Mouse (Mus musculus) fibroblast of lung, adult 2 months (primary cell): ENCODE results near the gene Atr.

ENCODE experiments used
- DNase-seq: peaks from one replicate; pipeline ENCODE4 v3.0.0-alpha.2; 2011; ENCODE audit warnings: low read depth

The Atr gene

GRCm38 (mm10) chr9:95857414-95858026 lies at the start of gene Atr:
TSS of gene Atr (plus strand) at chr9:95857597.
- peak; percentile 76 for DNase-seq

DNA sequence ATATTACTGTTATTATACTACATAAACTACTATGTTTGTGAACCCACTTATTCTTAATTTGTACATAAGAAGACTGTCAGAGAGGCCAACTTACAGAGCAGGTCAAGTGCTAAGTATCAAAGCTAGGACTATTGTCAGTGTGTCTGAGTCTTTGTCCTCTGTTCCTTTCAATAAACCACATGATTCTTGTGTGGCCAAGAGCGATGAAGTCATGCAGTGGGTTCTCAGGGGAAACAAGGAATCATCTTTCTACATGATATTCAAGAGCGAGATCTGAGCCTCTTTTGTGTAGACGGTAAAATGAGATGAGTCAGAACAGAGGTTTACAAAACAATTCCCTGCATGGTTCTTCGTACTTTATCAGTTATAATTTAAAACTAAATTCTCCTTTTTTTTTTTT lies 47.8 kb upstream of the Atr start:
- DNase-seq: no peak

DNA sequence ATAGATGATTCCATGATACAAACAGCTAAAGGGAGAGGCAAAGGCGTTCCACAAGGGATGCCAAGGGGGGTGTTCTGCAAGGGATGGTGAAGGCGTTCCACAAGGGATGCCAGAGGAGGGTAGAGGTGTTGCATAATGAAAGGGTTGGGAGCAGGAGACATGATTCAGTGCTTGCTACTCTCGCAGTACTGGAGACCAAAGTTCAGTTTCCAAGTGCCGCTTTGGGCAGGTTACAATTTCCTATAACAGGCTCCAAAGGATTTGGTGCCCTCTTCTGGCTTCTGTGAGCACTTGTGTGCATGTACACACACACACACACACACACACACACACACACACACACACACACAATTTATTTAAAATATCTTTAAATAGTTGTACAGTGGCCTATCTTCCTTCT lies 45.6 kb upstream of the Atr start:
- no peak for DNase-seq

GRCm38 (mm10) chr9:95813721-95814531 lies 43.5 kb upstream of the Atr start:
- no peak for DNase-seq

DNA sequence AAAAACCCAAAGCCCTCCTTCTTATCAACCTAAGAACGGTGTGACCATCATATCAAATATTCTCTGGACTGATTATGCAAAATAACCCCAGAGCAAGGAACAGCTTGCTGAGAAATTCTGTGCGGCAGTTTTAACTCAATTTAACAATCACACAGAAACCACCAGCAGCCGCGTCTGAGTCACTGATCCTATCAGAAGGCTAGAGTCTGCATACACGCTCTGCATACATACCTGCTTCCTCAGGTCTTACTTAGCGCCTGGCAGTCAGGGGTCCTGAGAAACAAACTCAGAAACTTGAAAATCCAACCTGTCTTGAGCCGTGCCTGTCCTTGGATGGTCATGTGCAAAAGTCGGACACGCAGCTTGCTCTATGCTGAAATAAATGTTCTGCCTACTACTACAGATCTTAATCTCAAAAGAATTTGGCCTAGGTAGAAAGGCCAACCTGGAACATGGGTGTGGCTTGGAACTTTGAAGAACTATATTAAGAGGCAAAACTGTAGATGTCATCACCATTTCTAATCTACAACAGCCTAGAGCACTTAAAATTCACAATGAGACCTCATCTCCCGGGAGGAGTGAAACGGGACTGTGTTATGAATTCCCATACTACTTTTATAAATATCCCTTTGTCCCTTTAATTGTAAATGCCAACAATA lies 42.3 kb upstream of the Atr start:
- DNase-seq: no peak

DNA sequence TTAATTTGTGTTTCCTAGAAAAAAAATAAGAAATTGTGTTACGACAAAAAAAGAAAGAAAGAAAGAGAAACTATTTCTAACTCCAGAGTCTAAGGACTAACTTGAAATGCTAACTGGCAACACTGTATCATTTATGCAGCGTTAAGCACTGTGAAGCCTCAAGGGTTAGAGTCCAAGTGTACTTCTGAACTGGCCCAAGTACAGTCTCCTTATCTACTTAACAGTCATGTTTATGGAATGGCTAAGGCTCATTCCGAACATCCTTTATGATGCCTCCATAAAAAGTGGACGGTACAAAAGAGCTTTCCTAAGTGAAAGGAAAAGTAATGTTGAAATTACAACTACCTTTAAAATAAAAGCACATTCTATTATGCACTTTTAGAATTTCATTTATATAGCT lies 41.7 kb upstream of the Atr start:
- DNase-seq: no peak

- DNase-seq: no peak
These were observed 34.9 kb upstream of the Atr start for GRCm38 (mm10) chr9:95822531-95822930.

DNA sequence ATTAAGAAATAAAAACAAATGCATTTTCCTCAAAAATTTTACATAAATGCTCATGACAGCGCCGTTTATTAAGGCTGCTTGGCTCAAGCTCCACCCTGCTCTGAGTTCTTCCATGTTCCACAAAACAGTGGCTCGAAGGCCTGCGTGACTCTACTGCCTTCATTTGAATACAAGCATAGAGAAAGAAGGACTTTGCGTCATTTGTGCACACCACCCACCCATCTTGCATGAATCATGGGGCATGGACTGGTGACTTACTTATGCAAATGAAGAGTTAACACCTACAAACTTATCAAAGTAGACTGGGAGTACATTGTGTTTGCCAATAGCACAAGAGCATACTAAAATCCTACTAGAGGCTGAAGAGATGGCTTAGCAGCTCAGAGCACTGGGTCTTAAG lies 29.8 kb upstream of the Atr start:
- DNase-seq: no peak

- no peak for DNase-seq
These were observed 24.6 kb upstream of the Atr start for GRCm38 (mm10) chr9:95832758-95833157.

DNA sequence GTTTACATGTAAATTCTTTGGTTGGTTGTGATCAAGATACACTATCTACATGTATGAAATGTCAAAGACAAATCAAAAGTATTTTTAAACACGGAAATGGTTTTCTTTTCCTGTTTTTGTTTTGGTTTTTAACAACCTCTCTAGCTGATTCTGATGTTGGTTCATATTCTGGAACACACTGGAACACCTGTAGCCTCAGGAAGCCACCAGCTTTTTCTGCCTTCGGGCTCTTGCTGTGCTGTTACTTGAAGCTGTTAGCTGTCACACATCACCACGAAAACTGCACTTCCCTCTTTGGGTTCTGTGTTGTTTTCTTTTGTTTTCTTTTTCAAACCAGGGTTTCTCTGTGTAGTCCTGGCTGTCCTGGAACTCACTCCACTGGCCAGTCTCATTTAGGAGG lies 22.6 kb upstream of the Atr start:
- DNase-seq: no peak

DNA sequence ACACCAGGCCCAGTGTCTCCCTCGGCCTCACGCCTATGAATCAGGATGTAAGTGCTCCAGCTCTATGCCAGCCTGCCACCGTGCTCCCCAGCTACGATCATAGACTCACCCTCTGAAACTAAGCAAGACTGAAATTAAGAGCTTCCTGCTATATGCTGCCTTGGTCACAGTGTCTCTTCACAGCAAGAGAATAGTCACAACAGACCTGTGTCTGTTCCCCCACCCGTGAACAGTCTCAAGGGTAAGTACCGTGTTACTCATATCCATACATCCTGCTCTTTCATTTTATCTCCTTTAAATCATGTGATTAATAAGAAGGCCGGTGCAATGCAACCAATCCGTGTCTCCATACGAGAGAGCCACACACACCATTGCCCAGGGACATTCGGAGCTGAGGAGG lies 21.7 kb upstream of the Atr start:
- DNase-seq: no peak

DNA sequence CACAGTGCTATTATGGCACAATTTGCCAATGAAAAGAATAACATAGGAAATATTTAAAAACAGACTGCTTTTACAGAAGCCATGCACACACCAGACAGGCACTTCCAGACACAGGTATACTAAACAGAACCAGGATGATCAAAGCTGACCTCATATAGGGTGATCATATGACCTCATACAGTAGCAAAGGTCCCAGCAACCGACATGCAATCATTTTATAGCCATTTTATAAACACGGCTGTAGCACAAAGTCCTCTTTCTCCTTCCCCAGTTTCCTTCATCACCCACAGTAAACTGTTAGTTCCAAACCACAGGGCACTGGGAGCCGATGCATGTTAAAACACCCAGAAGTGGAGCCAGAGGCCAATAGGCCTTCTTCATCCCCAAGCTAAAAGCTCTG lies 18.0 kb upstream of the Atr start:
- DNase-seq: no peak

DNA sequence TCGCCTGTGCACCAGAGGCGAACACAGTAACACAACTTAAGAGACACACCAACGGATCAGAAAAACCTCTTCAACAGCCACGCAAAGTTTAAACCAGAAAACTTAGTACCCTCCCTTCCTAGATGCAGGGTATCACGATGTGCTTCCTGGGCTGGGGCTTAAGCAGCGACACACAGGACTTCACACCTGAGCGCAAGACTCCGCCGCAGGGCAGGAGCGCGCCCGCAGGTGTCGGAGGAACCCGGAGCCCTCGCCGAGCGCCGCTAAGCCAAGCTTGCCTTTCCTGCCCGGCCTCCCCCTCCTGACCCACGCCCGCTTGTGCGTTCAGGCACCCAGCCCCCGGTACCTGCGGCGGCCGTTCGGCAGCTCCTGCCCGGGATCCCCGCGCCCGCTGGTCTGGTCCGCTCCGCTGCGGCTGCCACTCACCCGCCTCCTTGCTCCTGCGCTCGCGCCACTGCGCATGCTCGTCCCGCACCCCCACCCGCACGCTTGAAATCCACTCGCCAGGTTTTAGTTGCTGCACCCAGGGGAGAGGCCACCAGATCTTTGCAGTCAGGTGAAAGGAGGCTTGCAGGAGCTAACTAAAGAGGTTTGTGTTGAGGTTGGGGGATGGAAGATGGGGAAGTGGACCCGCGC lies 12.5 kb upstream of the Atr start, which contains the start of gene Pls1:
TSS of gene Pls1 (minus strand) at position 487 of the 636 bp plus-strand sequence.
- DNase-seq: no peak

GRCm38 (mm10) chr9:95845711-95846110 lies 11.7 kb upstream of the Atr start:
- DNase-seq: no peak

GRCm38 (mm10) chr9:95851671-95852070 lies 5.7 kb upstream of the Atr start:
- DNase-seq: no peak

- peak; percentile 32 for DNase-seq
These were observed 4.5 kb upstream of the Atr start for GRCm38 (mm10) chr9:95852896-95853295.

DNA sequence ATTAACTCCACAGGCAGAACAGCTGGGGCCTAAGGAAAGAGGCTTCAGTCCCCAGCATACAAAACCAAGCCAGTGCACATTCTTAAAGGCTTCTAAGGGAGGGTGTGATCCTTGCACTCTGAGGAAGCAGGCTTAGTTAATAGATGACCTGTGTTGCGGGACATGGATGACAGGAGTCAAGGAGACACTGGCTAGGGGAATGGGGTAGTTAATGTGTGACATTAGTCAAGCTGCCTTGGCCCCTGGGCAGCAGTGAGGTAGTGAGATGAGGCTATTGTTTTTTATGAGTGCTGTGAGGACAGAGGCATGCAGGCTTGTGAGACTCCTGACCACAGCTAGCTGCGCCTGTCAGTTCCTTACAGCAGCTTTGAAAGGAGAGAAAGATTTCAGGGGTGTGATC lies 2.5 kb upstream of the Atr start:
- DNase-seq: no peak

DNA sequence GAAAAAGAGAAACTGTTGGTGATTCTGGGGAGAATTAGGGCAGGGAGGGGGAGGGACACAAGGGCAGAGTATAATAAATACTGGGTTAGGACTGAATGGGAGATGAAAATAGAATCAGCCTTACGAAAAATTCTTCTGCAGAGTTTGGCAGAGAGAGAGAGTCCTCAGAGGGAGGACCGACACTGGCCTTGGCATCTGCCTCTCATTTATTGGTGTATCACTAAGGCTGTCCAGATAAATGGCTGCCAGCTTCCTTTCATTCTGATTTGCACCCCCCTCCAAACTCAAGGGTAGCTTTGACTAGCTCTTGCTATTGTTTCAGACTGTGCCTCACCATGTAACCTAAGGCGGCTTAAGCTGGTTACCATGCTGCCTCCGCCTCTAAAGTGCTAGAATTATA lies 1.4 kb upstream of the Atr start:
- DNase-seq: no peak

DNA sequence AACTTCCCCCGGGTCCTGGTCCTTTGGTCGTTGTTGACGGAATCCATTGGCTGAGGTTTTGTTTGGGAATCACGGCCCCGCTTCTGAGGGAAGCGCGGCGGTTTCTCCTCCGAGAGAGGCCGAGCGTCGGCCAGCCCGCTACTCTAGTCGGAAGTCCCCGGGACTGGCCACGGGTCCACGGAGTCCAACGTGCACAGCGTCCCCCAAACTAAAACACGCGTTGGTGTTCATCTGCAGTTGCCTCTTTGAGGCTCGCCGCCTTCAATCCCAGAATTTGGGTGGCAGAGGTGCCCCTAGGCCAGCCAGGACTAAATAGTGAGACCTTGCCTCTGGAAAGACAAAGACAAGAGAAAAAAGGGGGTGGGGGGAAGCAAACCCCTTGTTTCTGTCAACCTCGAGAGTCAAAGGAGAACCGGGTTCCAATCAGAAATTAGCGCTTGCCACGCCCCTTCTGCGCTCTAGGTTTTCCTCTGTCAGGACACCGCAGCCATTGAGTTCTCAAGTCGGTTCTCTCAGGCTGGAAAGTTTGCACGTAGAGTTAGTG lies 702 bp downstream of the Atr start:
- no peak for DNase-seq

- DNase-seq: no peak
These were observed 20.8 kb downstream of the Atr start for GRCm38 (mm10) chr9:95878246-95878645.

GRCm38 (mm10) chr9:95882751-95883150 lies 25.4 kb downstream of the Atr start:
- DNase-seq: no peak

DNA sequence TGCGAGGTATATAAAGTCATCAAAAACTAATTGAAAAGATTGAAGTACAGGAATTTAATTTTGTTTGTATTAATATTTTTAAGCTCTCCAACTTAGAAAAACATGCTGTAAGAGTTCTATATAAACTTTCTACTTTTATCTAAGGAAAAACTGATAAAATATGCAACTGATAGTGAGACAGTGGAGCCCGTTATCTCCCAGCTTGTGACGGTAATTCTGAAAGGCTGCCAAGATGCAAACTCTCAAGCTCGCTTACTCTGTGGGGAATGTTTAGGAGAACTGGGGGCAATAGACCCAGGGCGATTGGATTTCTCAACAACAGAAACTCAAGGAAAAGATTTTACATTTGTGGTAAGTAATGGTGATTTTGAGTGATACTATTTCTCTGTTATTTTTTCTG lies 40.0 kb downstream of the Atr start:
- DNase-seq: no peak
